Mouse (Mus musculus) forebrain, embryonic 11.5 days (tissue): ENCODE measurements around the gene Scfd2. TPM values are rescaled to one million over a fixed set of nuclear protein-coding genes. Genes with fewer than 3 reads are reported as not detected.
A peak's percentile ranks its signal among the peaks of the same experiment; 100 is the strongest.

ENCODE experiments used
- ATAC-seq: fragments of 200-750 bp; cut with Nextera tagmentation; replicated peaks from 2 replicates; pipeline ENCODE4 v1.8.0; 2017; ENCODE audit warnings: moderate TSS enrichment; ENCODE audit not compliant: low FRiP score
- DNase-seq: peaks from one replicate; pipeline ENCODE4 v3.0.0-alpha.2; 2017; ENCODE audit warnings: low spot score
- H3K27ac ChIP-seq: fragments of 300-500 bp; sonication (generic); 2 replicates; pipeline ENCODE4 v1.5.1; 2014; ENCODE audit warnings: low read depth, low read length
- H3K27me3 ChIP-seq: fragments of 300-500 bp; sonication (generic); 2 replicates; pipeline ENCODE4 v1.6.1; 2014; ENCODE audit warnings: mild to moderate bottlenecking, low read length, mixed read lengths; ENCODE audit not compliant: control insufficient read depth, insufficient read depth
- H3K36me3 ChIP-seq: fragments of 300-500 bp; sonication (generic); 2 replicates; pipeline ENCODE4 v1.6.1; 2014; ENCODE audit warnings: mild to moderate bottlenecking, low read length, moderate library complexity, mixed read lengths; ENCODE audit not compliant: control insufficient read depth, insufficient read depth
- H3K4me1 ChIP-seq: fragments of 300-500 bp; sonication (generic); replicated peaks from 2 replicates; pipeline ENCODE4 v1.6.1; 2014; ENCODE audit warnings: low read length, mixed read lengths; ENCODE audit not compliant: control insufficient read depth, insufficient read depth
- H3K4me2 ChIP-seq: fragments of 300-500 bp; sonication (generic); 2 replicates; pipeline ENCODE4 v1.6.1; 2014; ENCODE audit warnings: low read depth, mild to moderate bottlenecking, low read length, moderate library complexity, mixed read lengths; ENCODE audit not compliant: severe bottlenecking
- H3K4me3 ChIP-seq: fragments of 300-500 bp; sonication (generic); 2 replicates; pipeline ENCODE4 v1.5.1; 2014; ENCODE audit warnings: low read depth, low read length
- H3K9ac ChIP-seq: fragments of 300-500 bp; sonication (generic); 2 replicates; pipeline ENCODE4 v1.6.1; 2014; ENCODE audit warnings: low read length
- H3K9me3 ChIP-seq: fragments of 300-500 bp; sonication (generic); 2 replicates; pipeline ENCODE4 v1.6.1; 2016; ENCODE audit warnings: low read length, mixed read lengths; ENCODE audit not compliant: control insufficient read depth
- WGBS: fragments of 180-500 bp; shearing (Covaris S2); extraction: QIAGEN DNeasy Blood & Tissue Kit; methylation state at CpG from one replicate; pipeline ENCODE4 v1.1.7; 2014; 5-methylcytosine and 5-hydroxymethylcytosine counted together
- polyA plus RNA-seq: library from polyadenylated mRNA; unstranded; fragments of >200 nt; fragmentation: Nextera tagmentation; extraction: Ambion mirVana; gene quantifications from 2 replicates; pipeline ENCODE4 v1.2.1, GENCODE M21; 2014

Gene Scfd2
- polyA plus RNA-seq, 1 experiment from 2014 or later: 13.3 TPM

GRCm38 (mm10) chr5:74447517-74448334 lies 83.8 kb downstream of the Scfd2 start:
- Histone ChIP-seq H3K9ac (no peak overlapping the region), H3K36me3 (no peaks in the 10 kb centered on the region), H3K4me3 (no peak overlapping the region), H3K27me3 (no peaks in the 10 kb centered on the region), H3K9me3 (no peaks in the 10 kb centered on the region), H3K4me2 (no peak overlapping the region), H3K27ac (no peak overlapping the region), H3K4me1 (no peaks in the 10 kb centered on the region)
- WGBS: 61% methylated on average over 10 of the region's 10 CpGs
- ATAC-seq (no peak), DNase-seq (no peak)

- no peak for ATAC-seq
- Histone ChIP-seq H3K27me3 (no peaks in the 10 kb centered on the region), H3K4me3 (no peak overlapping the region), H3K27ac (no peak overlapping the region), H3K4me2 (no peak overlapping the region), H3K36me3 (no peaks in the 10 kb centered on the region), H3K4me1 (no peaks in the 10 kb centered on the region), H3K9me3 (no peaks in the 10 kb centered on the region), H3K9ac (no peak overlapping the region)
- 87% methylated on average over 3 of the region's 3 CpGs for WGBS
- DNase-seq: no peak
Measured at GRCm38 (mm10) chr5:74445861-74446260, 85.7 kb downstream of the Scfd2 start.

GRCm38 (mm10) chr5:74438353-74438752 lies 93.2 kb downstream of the Scfd2 start:
- no peak for DNase-seq
- H3K4me2 ChIP-seq: no peak overlapping the region
- no peaks in the 10 kb centered on the region for H3K27me3 ChIP-seq
- WGBS: 87% methylated on average over 8 of the region's 8 CpGs
- no peaks in the 10 kb centered on the region for H3K4me1 ChIP-seq
- no peak for ATAC-seq
- no peak overlapping the region for H3K9ac ChIP-seq
- no peaks in the 10 kb centered on the region for H3K9me3 ChIP-seq
- no peaks in the 10 kb centered on the region for H3K36me3 ChIP-seq
- no peak overlapping the region for H3K27ac ChIP-seq
- no peak overlapping the region for H3K4me3 ChIP-seq

GRCm38 (mm10) chr5:74433580-74434147 lies 97.9 kb downstream of the Scfd2 start:
- no peak overlapping the region for H3K9ac ChIP-seq
- ATAC-seq (no peak), DNase-seq (peak; percentile 79)
- no peak overlapping the region for H3K4me3 ChIP-seq
- H3K4me2 ChIP-seq: no peak overlapping the region
- WGBS: 45% methylated on average over 9 of the region's 9 CpGs
- no peaks in the 10 kb centered on the region for H3K27me3 ChIP-seq
- no peak overlapping the region for H3K27ac ChIP-seq
- H3K4me1 ChIP-seq: no peaks in the 10 kb centered on the region
- H3K9me3 ChIP-seq: no peaks in the 10 kb centered on the region
- H3K36me3 ChIP-seq: no peaks in the 10 kb centered on the region

- Histone ChIP-seq H3K4me2 (0 out of 2 replicates have a peak overlapping the region, but pooled peaks have one; percentile 2), H3K4me1 (no peaks in the 10 kb centered on the region), H3K36me3 (no peaks in the 10 kb centered on the region), H3K9ac (no peak overlapping the region), H3K27ac (no peak overlapping the region), H3K27me3 (no peaks in the 10 kb centered on the region), H3K9me3 (no peaks in the 10 kb centered on the region), H3K4me3 (no peak overlapping the region)
- 50% methylated on average over 14 of the region's 14 CpGs for WGBS
- DNase-seq: no peak
- no peak for ATAC-seq
Measured at GRCm38 (mm10) chr5:74432879-74433539, 98.5 kb downstream of the Scfd2 start.

GRCm38 (mm10) chr5:74420615-74421132 lies 110.9 kb downstream of the Scfd2 start:
- H3K27ac ChIP-seq: no peak overlapping the region
- DNase-seq (no peak), ATAC-seq (no peak)
- WGBS: 87% methylated on average over 5 of the region's 5 CpGs
- no peak overlapping the region for H3K4me2 ChIP-seq
- H3K4me3 ChIP-seq: no peak overlapping the region
- no peaks in the 10 kb centered on the region for H3K9me3 ChIP-seq
- no peaks in the 10 kb centered on the region for H3K4me1 ChIP-seq
- H3K36me3 ChIP-seq: no peaks in the 10 kb centered on the region
- no peak overlapping the region for H3K9ac ChIP-seq
- no peaks in the 10 kb centered on the region for H3K27me3 ChIP-seq

- H3K27ac ChIP-seq: no peak overlapping the region
- 97% methylated on average over 3 of the region's 3 CpGs for WGBS
- no peaks in the 10 kb centered on the region for H3K36me3 ChIP-seq
- no peak for DNase-seq
- H3K9ac ChIP-seq: no peak overlapping the region
- no peak overlapping the region for H3K4me2 ChIP-seq
- no peaks in the 10 kb centered on the region for H3K4me1 ChIP-seq
- no peak for ATAC-seq
- no peaks in the 10 kb centered on the region for H3K9me3 ChIP-seq
- H3K27me3 ChIP-seq: no peaks in the 10 kb centered on the region
- no peak overlapping the region for H3K4me3 ChIP-seq
Measured at GRCm38 (mm10) chr5:74412557-74412956, 119.0 kb downstream of the Scfd2 start.

- no peaks in the 10 kb centered on the region for H3K4me1 ChIP-seq
- DNase-seq: no peak
- no peaks in the 10 kb centered on the region for H3K27me3 ChIP-seq
- H3K4me2 ChIP-seq: no peak overlapping the region
- no peak overlapping the region for H3K4me3 ChIP-seq
- H3K27ac ChIP-seq: no peak overlapping the region
- 84% methylated on average over 4 of the region's 5 CpGs for WGBS
- no peaks in the 10 kb centered on the region for H3K36me3 ChIP-seq
- ATAC-seq: no peak
- no peaks in the 10 kb centered on the region for H3K9me3 ChIP-seq
- no peak overlapping the region for H3K9ac ChIP-seq
Measured at GRCm38 (mm10) chr5:74404887-74405286, 126.7 kb downstream of the Scfd2 start.
